Mouse (Mus musculus) cerebellum, adult 2 months (tissue): ENCODE measurements around the gene Ccdc194.

Experiments
- CTCF ChIP-seq: fragments of 200-500 bp; IDR thresholded peaks from 2 replicates; pipeline ENCODE4 v1.5.1; 2011; ENCODE audit warnings: low read depth, mild to moderate bottlenecking, control low read depth, low read length, moderate library complexity, borderline replicate concordance; ENCODE audit not compliant: insufficient read depth
- POLR2A ChIP-seq: fragments of 200-500 bp; IDR thresholded peaks from 2 replicates; pipeline ENCODE4 v1.6.1; 2011; ENCODE audit warnings: low read length, control low read depth, borderline replicate concordance; ENCODE audit not compliant: insufficient read depth

DNA sequence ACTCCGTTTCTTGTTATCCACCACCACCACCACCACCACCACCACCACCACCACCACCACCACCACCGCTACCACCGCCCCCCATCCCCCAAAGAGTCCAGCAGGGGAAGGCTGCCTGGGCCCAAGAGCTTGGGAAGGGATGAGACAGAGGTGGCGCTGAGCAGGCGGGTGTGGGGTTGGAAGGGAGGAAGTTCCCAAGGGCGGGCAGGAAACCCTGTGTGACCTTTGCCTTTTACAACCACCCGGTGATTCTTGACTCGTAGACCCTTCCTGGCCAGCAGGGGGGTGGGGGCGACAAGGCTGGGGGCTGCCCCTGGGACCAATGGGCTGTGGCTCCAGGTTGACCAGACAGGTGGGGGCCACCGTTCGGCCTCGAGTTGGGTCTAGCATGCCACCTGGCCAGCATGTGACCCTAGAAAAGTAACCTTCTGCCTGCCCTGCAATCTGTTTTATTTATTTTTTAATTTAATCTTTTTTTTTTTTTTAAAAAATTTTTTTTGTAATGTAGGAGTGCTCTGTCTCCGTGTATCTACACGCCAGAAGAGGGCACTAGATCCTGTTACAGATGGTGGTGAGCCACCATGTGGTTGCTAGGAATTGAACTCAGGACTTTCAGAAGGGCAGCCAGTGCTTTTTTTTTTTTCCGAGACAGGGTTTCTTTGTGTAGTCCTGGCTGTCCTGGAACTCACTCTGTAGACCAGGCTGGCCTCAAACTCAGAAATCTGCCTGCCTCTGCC is 12.3 kb downstream of the Ccdc194 start:
- TF ChIP-seq CTCF, result no peak
- no peak for TF ChIP-seq POLR2A
